Mouse (Mus musculus) bone marrow macrophage, adult 2 months (primary cell): Measurements from ENCODE around the gene Afap1.

ENCODE experiments used
- CTCF ChIP-seq: IDR thresholded peaks from 2 replicates; pipeline ENCODE4 v1.5.1; 2012; ENCODE audit warnings: low read depth, mild to moderate bottlenecking, low read length, moderate library complexity
- POLR2A ChIP-seq: IDR thresholded peaks from 2 replicates; pipeline ENCODE4 v1.6.1; 2012; ENCODE audit warnings: mild to moderate bottlenecking, low read depth, low read length, borderline replicate concordance

DNA sequence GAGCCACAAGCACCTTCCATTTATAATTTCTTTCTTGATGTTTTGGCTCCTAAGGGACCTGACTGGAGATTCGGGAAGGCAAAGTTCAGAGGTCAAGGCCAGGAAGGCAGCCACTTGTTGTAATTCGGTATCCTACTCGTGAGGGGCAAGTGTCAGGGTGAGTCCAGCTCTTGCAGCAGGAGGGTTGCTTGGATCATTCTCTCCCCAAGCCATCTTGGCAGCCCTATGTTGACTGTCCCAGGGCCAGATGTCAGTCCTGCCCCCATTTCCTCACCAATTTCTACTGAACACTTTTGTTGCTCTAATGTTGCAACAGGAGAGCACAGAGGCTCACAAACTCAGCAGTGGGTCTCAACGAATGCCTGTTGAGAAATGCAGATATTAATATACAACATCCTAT, 5.0 kb downstream of the Afap1 start:
- TF ChIP-seq CTCF (no peak), POLR2A (no peak)
